Mouse (Mus musculus) liver, adult (tissue): Measurements from ENCODE around the gene Cst6.

Experiments used
- GATA4 ChIP-seq: IDR thresholded peaks from 2 replicates; pipeline ENCODE4 v1.6.1; 2014; ENCODE audit warnings: mild to moderate bottlenecking, low read length; ENCODE audit not compliant: insufficient replicate concordance

Cst6 gene

GRCm38 (mm10) chr19:5366175-5367052, 17.0 kb upstream of the Cst6 start, which contains the start of gene Eif1ad:
Gene Eif1ad, plus strand, starts transcription at chr19:5366741.
- peak; percentile 19; the same call in 1 of the 2 replicates for TF ChIP-seq GATA4

GRCm38 (mm10) chr19:5365751-5366150, 16.4 kb upstream of the Cst6 start:
- no peak for TF ChIP-seq GATA4

- no peak for TF ChIP-seq GATA4
These were observed 14.8 kb upstream of the Cst6 start for GRCm38 (mm10) chr19:5364124-5364523.

- TF ChIP-seq GATA4: no peak
These were observed 12.8 kb upstream of the Cst6 start for GRCm38 (mm10) chr19:5362186-5362585.

- TF ChIP-seq GATA4: no peak
These were observed 6.7 kb upstream of the Cst6 start for GRCm38 (mm10) chr19:5356080-5356479.

GRCm38 (mm10) chr19:5353609-5354008, 4.2 kb upstream of the Cst6 start:
- TF ChIP-seq GATA4: no peak

GRCm38 (mm10) chr19:5348526-5349501, 560 bp downstream of the Cst6 start:
- no peak for TF ChIP-seq GATA4

GRCm38 (mm10) chr19:5348064-5348463, 1.3 kb downstream of the Cst6 start:
- no peak for TF ChIP-seq GATA4

GRCm38 (mm10) chr19:5345297-5346131, 3.9 kb downstream of the Cst6 start:
- TF ChIP-seq GATA4: no peak

- TF ChIP-seq GATA4: no peak
These were observed 8.0 kb downstream of the Cst6 start for GRCm38 (mm10) chr19:5341360-5341759.

GRCm38 (mm10) chr19:5337975-5338374, 11.4 kb downstream of the Cst6 start:
- no peak for TF ChIP-seq GATA4

GRCm38 (mm10) chr19:5335441-5335840, 13.9 kb downstream of the Cst6 start, which contains the start of gene Catsper1:
Gene Catsper1, plus strand, starts transcription at chr19:5335741.
- no peak for TF ChIP-seq GATA4

GRCm38 (mm10) chr19:5334741-5335140, 14.6 kb downstream of the Cst6 start:
- no peak for TF ChIP-seq GATA4

- no peak for TF ChIP-seq GATA4
These were observed 21.4 kb downstream of the Cst6 start for GRCm38 (mm10) chr19:5327970-5328369.

GRCm38 (mm10) chr19:5323801-5324200, 25.6 kb downstream of the Cst6 start:
- TF ChIP-seq GATA4: no peak
